8 mouse cellular contexts compared by ENCODE assay signal in genomic region chr10:94945206-94945711, GRCm38 (mm10). TPM values are rescaled to one million over a fixed set of nuclear protein-coding genes. Genes with fewer than 3 reads are reported as not detected.
DNase-seq lines count a peak whose midpoint lies in the region; ATAC-seq and TF ChIP-seq lines count a peak whose summit lies in the region.

No protein-coding gene starts in this region.

- peak; percentile 42 to 66 for DNase-seq in layer of hippocampus, postnatal 10 days (ENCODE audit: low spot score in 2 of 2)
- no peak for DNase-seq in layer of hippocampus, adult 9-11 months
- DNase-seq in R1 (ENCODE audit: low read depth, low spot score) = peak; percentile 73
- peak; percentile 81 to 82 for DNase-seq in cerebellum, postnatal 10 days
- DNase-seq in limb, embryonic 14.5 days (ENCODE audit: low spot score) = no peak
- no peak for DNase-seq in natural killer cell, adult 2 months (ENCODE audit: low spot score in 2 of 2)

- WGBS in heart, embryonic 15.5 days = under 1% methylated on average over 36 of the region's 36 CpGs
- WGBS in limb, embryonic 14.5 days = 2% methylated on average over 31 of the region's 36 CpGs
- WGBS in olfactory bulb, adult 2 months = under 1% methylated on average over 36 of the region's 36 CpGs

- peaks cover 58% of the 10 kb centered on the region for H3K27me3 ChIP-seq in heart, embryonic 15.5 days
- H3K27me3 ChIP-seq in limb, embryonic 14.5 days (ENCODE audit: control insufficient read depth, insufficient read depth, low read length) = peaks cover 49% of the 10 kb centered on the region

- H3K4me1 ChIP-seq in heart, embryonic 15.5 days (replicated peaks) = peaks cover 26% of the 10 kb centered on the region
- peaks cover 14% of the 10 kb centered on the region for H3K4me1 ChIP-seq in limb, embryonic 14.5 days (ENCODE audit: control insufficient read depth, insufficient read depth, low read length)
- peaks cover 24% of the 10 kb centered on the region for H3K4me1 ChIP-seq in olfactory bulb, adult 2 months (ENCODE audit: control insufficient read depth, insufficient read depth, low read length)

- no peak for TF ChIP-seq POLR2A in limb, embryonic 14.5 days (IDR thresholded peaks at IDR 0.05; ENCODE audit: borderline replicate concordance, extremely low read depth, insufficient read depth, insufficient read length)
- TF ChIP-seq POLR2A in olfactory bulb, adult 2 months (IDR thresholded peaks at IDR 0.05; ENCODE audit: insufficient read depth, low read depth, low read length) = no peak

- ATAC-seq in heart, embryonic 15.5 days (replicated peaks; ENCODE audit: insufficient number of reproducible peaks, insufficient read depth, low FRiP score, low read depth) = 0 out of 2 replicates have a peak, but pooled peaks have one; percentile 16
- ATAC-seq in limb, embryonic 14.5 days (ENCODE audit: low FRiP score, low read depth) = no peak

- H3K4me2 ChIP-seq in heart, embryonic 15.5 days = peak overlapping the region; percentile 96
- H3K4me2 ChIP-seq in limb, embryonic 14.5 days (replicated peaks; ENCODE audit: low read depth, low read length, severe bottlenecking) = peak overlapping the region; percentile 96

- no peak for TF ChIP-seq CTCF in olfactory bulb, adult 2 months (IDR thresholded peaks at IDR 0.05; ENCODE audit: insufficient read depth, low read depth, low read length)

- peak overlapping the region; percentile 32; the same call in 1 of the 2 replicates for H3K27ac ChIP-seq in heart, embryonic 15.5 days
- H3K27ac ChIP-seq in limb, embryonic 14.5 days (replicated peaks; ENCODE audit: low read depth, low read length) = no peak overlapping the region
- H3K27ac ChIP-seq in olfactory bulb, adult 2 months (ENCODE audit: insufficient read depth, low read depth, low read length) = peak overlapping the region; percentile 76

- peak overlapping the region; percentile 67 for H3K9ac ChIP-seq in heart, embryonic 15.5 days
- H3K9ac ChIP-seq in limb, embryonic 14.5 days (ENCODE audit: low read depth, low read length, severe bottlenecking) = peak overlapping the region; percentile 66

- H3K36me3 ChIP-seq in heart, embryonic 15.5 days = no peaks in the 10 kb centered on the region
- no peaks in the 10 kb centered on the region for H3K36me3 ChIP-seq in limb, embryonic 14.5 days (ENCODE audit: control insufficient read depth, insufficient read depth, low read length)

- H3K4me3 ChIP-seq in heart, embryonic 15.5 days = peak overlapping the region; percentile 70
- H3K4me3 ChIP-seq in limb, embryonic 14.5 days (replicated peaks; ENCODE audit: low read length) = peak overlapping the region; percentile 60
- H3K4me3 ChIP-seq in olfactory bulb, adult 2 months (ENCODE audit: insufficient read depth, low read depth, low read length) = peak overlapping the region; percentile 71

- no peaks in the 10 kb centered on the region for H3K9me3 ChIP-seq in heart, embryonic 15.5 days (replicated peaks)
- no peaks in the 10 kb centered on the region for H3K9me3 ChIP-seq in limb, embryonic 14.5 days (ENCODE audit: control insufficient read depth, low read length)

RNA-seq across cellular contexts. Expression of gene Plxnc1, which starts 0.6 kb away (rescaled TPM):
- 10 to 100 TPM; 48.8 to 50.3 TPM for total RNA-seq in layer of hippocampus, postnatal 10 days (2021)
- 2.9 and 3.5 TPM in 2 replicates for polyA plus RNA-seq in heart, embryonic 15.5 days (2015; fragmentation: Nextera tagmentation; extraction: Ambion mirVana)
- polyA plus RNA-seq in limb, embryonic 14.5 days (2012; rRNA removed) = 4.2 and 4.7 TPM in 2 replicates
- polyA plus RNA-seq in limb, embryonic 14.5 days (2014; fragmentation: Nextera tagmentation; extraction: Ambion mirVana) = 3.0 and 3.6 TPM in 2 replicates
- polyA plus RNA-seq in olfactory bulb, adult 2 months (2012; ENCODE audit: insufficient read depth, insufficient read length, low replicate concordance, missing spikeins) = not detected in 2 replicates

Comparison
In these comparisons a context has a peak if more than half of its experiments do, and no peak if none do; other contexts are left out.
1. DNase-seq: peak in layer of hippocampus, postnatal 10 days (2 of 2), R1 (single experiment) and cerebellum, postnatal 10 days (2 of 2); none in layer of hippocampus, adult 9-11 months (single experiment), limb, embryonic 14.5 days (single experiment) and natural killer cell, adult 2 months (0 of 2).
2. Peak in every context shown above with its lines, with median percentiles within 50 percentile points of each other: H3K4me3 ChIP-seq.